ENCODE assay signal across 8 mouse cellular contexts in the genomic region with DNA sequence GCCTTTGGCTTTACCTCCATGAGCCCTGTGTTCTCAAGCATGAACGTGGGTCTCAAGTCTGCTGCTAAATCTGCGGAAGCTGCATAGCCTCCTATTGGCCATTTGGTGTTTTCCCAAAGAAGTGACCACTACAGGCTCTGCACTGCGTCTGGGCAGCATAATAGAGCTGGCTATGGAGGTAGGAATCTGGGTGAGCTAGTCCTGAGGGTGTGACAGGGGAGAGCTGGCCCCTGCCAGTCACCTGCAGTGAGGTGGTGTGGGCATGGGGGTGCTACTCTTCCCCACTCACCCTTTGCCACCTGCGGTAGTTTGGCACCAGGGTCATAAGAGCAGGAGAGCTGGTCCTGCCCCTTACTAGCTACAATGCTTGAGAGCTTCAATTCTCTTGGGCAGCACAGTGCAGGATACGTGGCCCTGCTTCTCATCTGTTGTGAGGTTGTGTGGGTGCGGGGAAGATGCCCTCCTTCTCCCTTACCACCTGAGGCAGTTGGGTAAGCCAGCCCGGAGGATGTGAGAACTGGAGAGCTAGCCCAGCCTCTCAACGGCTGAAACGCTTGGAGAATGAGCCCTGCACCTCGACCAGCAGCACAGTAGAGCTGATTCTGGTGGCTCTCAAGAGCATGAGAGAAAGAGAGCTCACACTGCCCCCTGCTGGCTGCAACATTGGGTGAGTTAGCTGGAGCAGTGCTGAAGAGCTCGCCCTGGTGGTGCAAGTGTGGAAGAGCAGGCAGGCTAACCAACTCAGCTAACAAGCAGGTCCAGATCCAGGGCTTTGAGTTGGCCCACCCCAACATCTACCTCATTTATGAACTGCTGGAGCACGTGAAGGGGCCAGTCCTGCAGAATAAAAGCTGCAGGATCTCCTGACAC. TPM values are rescaled to one million over a fixed set of nuclear protein-coding genes. Genes with fewer than 3 reads are reported as not detected.
DNase-seq lines count a peak whose midpoint lies in the region; ATAC-seq and TF ChIP-seq lines count a peak whose summit lies in the region.

No protein-coding gene starts in this region.

- peak; percentile 100 for TF ChIP-seq CTCF in Patski (IDR thresholded peaks at IDR 0.05)

- no peak overlapping the region for H3K27ac ChIP-seq in hindbrain, embryonic 14.5 days

- no peaks in the 10 kb centered on the region for H3K36me3 ChIP-seq in hindbrain, embryonic 14.5 days (replicated peaks; ENCODE audit: control insufficient read depth, insufficient read depth)

- CTCF ChIA-PET in Patski (lab: Charles Lee): interaction anchor here (0.9 to 6.0 kb wide), 41 partner anchors 9 to 296 kb away, joined by 3 to 50 read pairs (median 6); a partner anchor contains a TSS

- in situ Hi-C loops in Patski (cut with MboI; ENCODE audit: low pct_unique_long_range_greater_than_20kb): loop anchor here (5.0 to 10.0 kb wide), 3 partner anchors 53 to 295 kb away; a partner anchor contains a TSS

- H3K4me2 ChIP-seq in hindbrain, embryonic 14.5 days (replicated peaks): no peak overlapping the region

- POLR2A ChIA-PET in Patski (lab: Charles Lee): interaction anchor here (0.5 to 1.9 kb wide), 2 partner anchors 14 to 312 kb away, joined by 3 to 6 read pairs; a partner anchor contains a TSS

- DNase-seq in Patski (ENCODE audit: low read depth, low spot score): peak; percentile 68
- DNase-seq in cerebellum, adult 9-10 months: peak; percentile 66
- peak; percentile 70 to 76 for DNase-seq in frontal cortex, postnatal 10 days (ENCODE audit: low spot score in 2 of 2)
- DNase-seq in hindbrain, embryonic 14.5 days (ENCODE audit: low spot score): peak; percentile 73
- peak; percentile 71 to 87 for DNase-seq in layer of hippocampus, postnatal 14 days (ENCODE audit: low spot score in 2 of 2)
- peak; percentile 78 for DNase-seq in lung, postnatal 25 days (ENCODE audit: low spot score)
- peak; percentile 90 to 92 for DNase-seq in right cerebral cortex, adult 2 months (ENCODE audit: low spot score in 2 of 2)
- peak; percentile 55 for DNase-seq in urinary bladder, postnatal 10 days (ENCODE audit: low spot score)

- no peaks in the 10 kb centered on the region for H3K9me3 ChIP-seq in hindbrain, embryonic 14.5 days (ENCODE audit: control insufficient read depth, low read length)

- H3K4me3 ChIP-seq in hindbrain, embryonic 14.5 days (replicated peaks; ENCODE audit: low read length): no peak overlapping the region

- H3K9ac ChIP-seq in hindbrain, embryonic 14.5 days: no peak overlapping the region

- no peaks in the 10 kb centered on the region for H3K4me1 ChIP-seq in hindbrain, embryonic 14.5 days (replicated peaks; ENCODE audit: control insufficient read depth, insufficient read depth, low read length)

- 55% methylated on average over 12 of the region's 12 CpGs for WGBS in hindbrain, embryonic 14.5 days

- peaks cover 44% of the 10 kb centered on the region for H3K27me3 ChIP-seq in Patski
- H3K27me3 ChIP-seq in hindbrain, embryonic 14.5 days (ENCODE audit: control insufficient read depth, insufficient read depth, low read length): no peaks in the 10 kb centered on the region

- peak; percentile 90 for ATAC-seq in Patski
- peak; percentile 48; the same call in 1 of the 2 replicates for ATAC-seq in hindbrain, embryonic 14.5 days (ENCODE audit: low FRiP score)

RNA-seq across cellular contexts. Expression of a gene that starts 14.3 kb away (rescaled TPM):
- not detected for polyA plus RNA-seq in Patski (2021)
- polyA plus RNA-seq in hindbrain, embryonic 14.5 days (2014; fragmentation: Nextera tagmentation; extraction: Ambion mirVana): 8.2 and 8.4 TPM in 2 replicates
- under 1 TPM in 1 of 2 experiments, not detected in 1; 0.83 TPM for total RNA-seq in layer of hippocampus, postnatal 14 days (2021)

RNA-seq across cellular contexts. Expression of a gene that starts 16.9 kb away (rescaled TPM):
- polyA plus RNA-seq in Patski (2021): 0.04 TPM
- polyA plus RNA-seq in hindbrain, embryonic 14.5 days (2014; fragmentation: Nextera tagmentation; extraction: Ambion mirVana): not detected in 2 replicates
- total RNA-seq in layer of hippocampus, postnatal 14 days (2021): not detected

RNA-seq across cellular contexts. Expression of a gene that starts 41.0 kb away (rescaled TPM):
- polyA plus RNA-seq in Patski (2021): not detected
- polyA plus RNA-seq in hindbrain, embryonic 14.5 days (2014; fragmentation: Nextera tagmentation; extraction: Ambion mirVana): 7.9 and 10.6 TPM in 2 replicates
- total RNA-seq in layer of hippocampus, postnatal 14 days (2021): not detected

RNA-seq across cellular contexts. Expression of a gene that starts 56.0 kb away (rescaled TPM):
- 4.9 TPM for polyA plus RNA-seq in Patski (2021)
- not detected in 2 replicates for polyA plus RNA-seq in hindbrain, embryonic 14.5 days (2014; fragmentation: Nextera tagmentation; extraction: Ambion mirVana)
- total RNA-seq in layer of hippocampus, postnatal 14 days (2021): under 1 TPM in 1 of 2 experiments, not detected in 1; 0.35 TPM
